In the genomic region with DNA sequence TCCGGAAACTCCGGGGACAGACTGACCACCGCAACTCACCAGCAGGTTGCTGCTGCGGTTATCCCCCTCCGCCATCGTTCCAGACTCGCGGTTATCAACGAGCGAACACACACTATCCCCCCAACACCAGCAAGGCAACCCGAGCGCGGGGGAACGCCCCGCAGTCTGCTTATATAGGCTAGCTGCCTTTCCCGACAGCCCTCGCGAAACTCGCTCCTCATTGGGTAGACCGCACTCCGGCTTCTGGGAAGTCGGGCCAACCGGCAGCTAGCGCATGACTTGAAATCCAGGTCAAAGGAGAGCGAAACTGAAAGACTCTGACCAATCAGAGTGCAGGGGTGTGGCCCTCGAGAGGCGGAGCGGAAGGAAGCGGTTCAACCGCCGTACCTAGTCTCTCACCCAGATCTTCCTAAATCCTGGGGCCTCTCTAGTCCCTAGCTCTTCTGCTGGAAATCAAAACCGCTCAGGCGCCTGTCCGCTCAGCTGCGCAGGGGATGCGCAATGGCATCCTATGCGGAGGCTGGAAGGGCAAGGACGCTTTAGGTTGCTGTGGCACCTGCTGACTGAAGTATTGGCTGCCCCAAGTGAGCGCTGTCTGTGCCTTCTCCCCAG, we compare ENCODE assay signal across 7 mouse cellular contexts. TPM values are rescaled to one million over a fixed set of nuclear protein-coding genes. Genes with fewer than 3 reads are reported as not detected.
DNase-seq lines count a peak whose midpoint lies in the region; ATAC-seq and TF ChIP-seq lines count a peak whose summit lies in the region.

TSS of gene Arl6ip1 (minus strand) at position 233 of the 612 bp plus-strand sequence.

- H3K27me3 ChIP-seq in embryonic facial prominence, embryonic 14.5 days (replicated peaks; ENCODE audit: control insufficient read depth, insufficient read depth, low read length): no peaks in the 10 kb centered on the region
- H3K27me3 ChIP-seq in heart, adult 2 months (ENCODE audit: control insufficient read depth, insufficient read depth, low read length): no peaks in the 10 kb centered on the region
- no peaks in the 10 kb centered on the region for H3K27me3 ChIP-seq in limb, embryonic 13.5 days
- H3K27me3 ChIP-seq in midbrain, embryonic 16.5 days (ENCODE audit: control insufficient read depth, insufficient read depth, low read depth, low read length): no peaks in the 10 kb centered on the region

- TF ChIP-seq POLR2A in heart, adult 2 months (IDR thresholded peaks at IDR 0.05; ENCODE audit: insufficient read depth, low read depth, low read length): peak; percentile 99

- H3K4me3 ChIP-seq in embryonic facial prominence, embryonic 14.5 days (ENCODE audit: low read depth, low read length): peak within 1 kb of the TSS; percentile 64
- H3K4me3 ChIP-seq in heart, adult 2 months: peak within 1 kb of the TSS; percentile 92
- H3K4me3 ChIP-seq in limb, embryonic 13.5 days: peak within 1 kb of the TSS; percentile 90
- peak within 1 kb of the TSS; percentile 78 for H3K4me3 ChIP-seq in midbrain, embryonic 16.5 days (ENCODE audit: low read depth, low read length)

- H3K27ac ChIP-seq in embryonic facial prominence, embryonic 14.5 days (replicated peaks; ENCODE audit: low read depth, low read length): peak within 1 kb of the TSS; percentile 87
- peak within 1 kb of the TSS; percentile 86 for H3K27ac ChIP-seq in heart, adult 2 months
- peak within 1 kb of the TSS; percentile 89 for H3K27ac ChIP-seq in limb, embryonic 13.5 days
- H3K27ac ChIP-seq in midbrain, embryonic 16.5 days (ENCODE audit: low read length): peak within 1 kb of the TSS; percentile 85

- peak; percentile 31; the same call in 1 of the 2 replicates for TF ChIP-seq EP300 in heart, adult 2 months (IDR thresholded peaks at IDR 0.05; ENCODE audit: insufficient read depth, low read depth, low read length)

- intact Hi-C loops in heart, adult 2 months (cut with DNase I): loop anchor here (1.0 to 5.0 kb wide), 2 partner anchors 13 to 148 kb away; partner anchors contain the start of gene Rps15a

- no peak for TF ChIP-seq CTCF in heart, adult 2 months (IDR thresholded peaks at IDR 0.05)

- peaks cover 9% of the 10 kb centered on the region for H3K4me1 ChIP-seq in embryonic facial prominence, embryonic 14.5 days (ENCODE audit: control insufficient read depth, insufficient read depth, low read length)
- peaks cover 1% of the 10 kb centered on the region; the same call in 1 of the 2 replicates for H3K4me1 ChIP-seq in heart, adult 2 months (ENCODE audit: control insufficient read depth, insufficient read depth, low read length)
- H3K4me1 ChIP-seq in limb, embryonic 13.5 days: peaks cover 35% of the 10 kb centered on the region
- peaks cover 30% of the 10 kb centered on the region for H3K4me1 ChIP-seq in midbrain, embryonic 16.5 days (ENCODE audit: control insufficient read depth, insufficient read depth, low read length)

- 0% methylated on average over 37 of the region's 39 CpGs for WGBS in embryonic facial prominence, embryonic 14.5 days
- WGBS in heart, adult 2 months: under 1% methylated on average over 39 of the region's 39 CpGs
- under 1% methylated on average over 39 of the region's 39 CpGs for WGBS in limb, embryonic 13.5 days
- under 1% methylated on average over 39 of the region's 39 CpGs for WGBS in midbrain, embryonic 16.5 days

- H3K9me3 ChIP-seq in embryonic facial prominence, embryonic 14.5 days (ENCODE audit: control insufficient read depth, low read length): no peaks in the 10 kb centered on the region
- no peaks in the 10 kb centered on the region for H3K9me3 ChIP-seq in limb, embryonic 13.5 days
- H3K9me3 ChIP-seq in midbrain, embryonic 16.5 days (replicated peaks; ENCODE audit: control insufficient read depth, low read length, poor library complexity, severe bottlenecking): no peaks in the 10 kb centered on the region

- peak within 1 kb of the TSS; percentile 75 for H3K9ac ChIP-seq in embryonic facial prominence, embryonic 14.5 days (ENCODE audit: low read depth, low read length)
- peak within 1 kb of the TSS; percentile 80 for H3K9ac ChIP-seq in heart, adult 2 months (ENCODE audit: low read depth, low read length)
- peak within 1 kb of the TSS; percentile 92 for H3K9ac ChIP-seq in limb, embryonic 13.5 days
- H3K9ac ChIP-seq in midbrain, embryonic 16.5 days (ENCODE audit: low read depth, low read length): peak within 1 kb of the TSS; percentile 87

- H3K79me2 ChIP-seq in heart, adult 2 months (replicated peaks; ENCODE audit: control insufficient read depth, insufficient read depth, low read length): peaks cover 1% of the 10 kb centered on the region; the same call in 1 of the 2 replicates

- DNase-seq in adrenal gland, postnatal 4 days (ENCODE audit: low spot score in 2 of 2): peak; percentile 94 to 97
- peak; percentile 100 for DNase-seq in embryonic facial prominence, embryonic 14.5 days (ENCODE audit: low spot score)
- peak; percentile 96 to 98 for DNase-seq in heart, adult 2 months
- DNase-seq in kidney, adult 8-10 months: peak; percentile 98
- peak; percentile 98 for DNase-seq in spleen, postnatal 10 days (ENCODE audit: low spot score in 2 of 2)

- H3K4me2 ChIP-seq in embryonic facial prominence, embryonic 14.5 days (ENCODE audit: low read depth, low read length): peak within 1 kb of the TSS; percentile 66
- H3K4me2 ChIP-seq in limb, embryonic 13.5 days (replicated peaks): peak within 1 kb of the TSS; percentile 79
- H3K4me2 ChIP-seq in midbrain, embryonic 16.5 days (ENCODE audit: low read length): peak within 1 kb of the TSS; percentile 87

- ATAC-seq in embryonic facial prominence, embryonic 14.5 days (ENCODE audit: low read depth): peak; percentile 98
- peak; percentile 99 for ATAC-seq in limb, embryonic 13.5 days (ENCODE audit: low FRiP score, low read depth)
- ATAC-seq in midbrain, embryonic 16.5 days: peak; percentile 99

- peaks cover 21% of the 10 kb centered on the region for H3K36me3 ChIP-seq in embryonic facial prominence, embryonic 14.5 days (ENCODE audit: control insufficient read depth, insufficient read depth, low read length)
- H3K36me3 ChIP-seq in heart, adult 2 months (ENCODE audit: control insufficient read depth, insufficient read depth, low read length): peaks cover 10% of the 10 kb centered on the region
- H3K36me3 ChIP-seq in limb, embryonic 13.5 days: peaks cover 21% of the 10 kb centered on the region
- no peaks in the 10 kb centered on the region for H3K36me3 ChIP-seq in midbrain, embryonic 16.5 days (ENCODE audit: control insufficient read depth, insufficient read depth, low read length)

RNA-seq across cellular contexts. Expression of gene Arl6ip1, which starts in this region (rescaled TPM):
- total RNA-seq in adrenal gland, postnatal 4 days (2021): 100 to 1,000 TPM; 171 to 180 TPM
- 267 and 304 TPM in 2 replicates for polyA plus RNA-seq in embryonic facial prominence, embryonic 14.5 days (2014; fragmentation: Nextera tagmentation; extraction: Ambion mirVana)
- total RNA-seq in heart, adult 2 months (2021): 10 to 100 TPM; 26.1 to 28.9 TPM
- 21.3 and 54.5 TPM in 2 replicates for polyA plus RNA-seq in heart, adult 2 months (2012; rRNA removed)
- 510 and 524 TPM in 2 replicates for polyA plus RNA-seq in limb, embryonic 13.5 days (2015; fragmentation: Nextera tagmentation; extraction: Ambion mirVana)
- polyA plus RNA-seq in midbrain, embryonic 16.5 days (2015; fragmentation: Nextera tagmentation; extraction: Ambion mirVana): 556 and 565 TPM in 2 replicates

Comparison
In these comparisons a context has a peak if more than half of its experiments do, and no peak if none do; other contexts are left out.
1. Peak in every context shown above with its lines: DNase-seq, ATAC-seq, H3K4me3 ChIP-seq and H3K27ac ChIP-seq.
2. RNA of gene Arl6ip1 (total RNA-seq): 171 to 180 TPM in adrenal gland, postnatal 4 days; 26.1 to 28.9 TPM in heart, adult 2 months; every median in the first group is over 4 times any median in the second.